Mouse (Mus musculus): Measurements from ENCODE around the gene Unc45a. TPM values are rescaled to one million over a fixed set of nuclear protein-coding genes. Genes with fewer than 3 reads are reported as not detected.

Gene Unc45a
- polyA plus RNA-seq, 1 experiment from 2014 or later, result 40.8 TPM

DNA sequence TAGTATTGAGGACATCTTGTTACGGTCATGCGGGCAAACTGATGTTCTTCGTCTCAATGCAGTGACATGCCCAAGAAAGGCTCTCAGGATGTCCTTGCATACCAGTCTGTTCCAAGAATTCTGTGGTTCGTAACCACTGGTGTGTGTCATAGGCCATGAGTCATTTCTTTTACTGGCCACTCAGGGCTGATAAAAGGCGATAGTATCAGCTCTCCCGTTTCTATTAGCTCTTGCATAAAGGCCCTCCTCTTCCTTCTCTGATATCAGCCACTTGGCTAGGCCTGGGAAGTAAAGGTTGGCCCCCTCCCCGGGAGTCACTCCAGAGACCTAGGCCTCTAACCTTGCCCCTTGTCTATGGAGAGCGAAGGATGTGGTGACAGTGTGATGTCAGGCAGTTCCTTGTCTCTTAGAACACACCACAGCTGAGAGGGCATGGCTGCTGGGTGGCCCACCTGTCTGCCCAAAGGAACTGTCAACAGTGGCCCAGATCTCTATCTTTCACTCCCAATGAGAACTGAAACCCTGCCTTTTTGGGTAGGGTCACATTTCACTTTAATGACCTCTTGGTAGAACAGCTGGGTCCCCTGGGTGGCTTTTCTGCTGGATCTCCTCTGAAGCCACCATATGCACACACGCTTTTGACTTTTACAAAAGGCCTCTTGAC, 34.7 kb upstream of the Unc45a start:
- H3K27ac ChIP-seq (ENCODE audit: low read length), result no peak overlapping the region
- no peak overlapping the region for H3K9ac ChIP-seq (ENCODE audit: low read length)
- no peak overlapping the region for H3K4me3 ChIP-seq (ENCODE audit: low read length)
- no peak for ATAC-seq (ENCODE audit: low read depth)
- 62% methylated on average over 9 of the region's 9 CpGs for WGBS
- peaks cover 2% of the 10 kb centered on the region; the same call in 1 of the 2 replicates for H3K36me3 ChIP-seq (ENCODE audit: control insufficient read depth, insufficient read depth, low read length)
- H3K9me3 ChIP-seq (ENCODE audit: control insufficient read depth, low read length), result no peaks in the 10 kb centered on the region
- H3K4me2 ChIP-seq (ENCODE audit: low read depth, low read length), result no peak overlapping the region
- no peaks in the 10 kb centered on the region for H3K27me3 ChIP-seq (ENCODE audit: control insufficient read depth, insufficient read depth, low read depth, low read length)
- H3K4me1 ChIP-seq (replicated peaks; ENCODE audit: control insufficient read depth, insufficient read depth, low read length), result 0 out of 2 replicates have a peak, but pooled peaks cover 2% of the 10 kb centered on the region

DNA sequence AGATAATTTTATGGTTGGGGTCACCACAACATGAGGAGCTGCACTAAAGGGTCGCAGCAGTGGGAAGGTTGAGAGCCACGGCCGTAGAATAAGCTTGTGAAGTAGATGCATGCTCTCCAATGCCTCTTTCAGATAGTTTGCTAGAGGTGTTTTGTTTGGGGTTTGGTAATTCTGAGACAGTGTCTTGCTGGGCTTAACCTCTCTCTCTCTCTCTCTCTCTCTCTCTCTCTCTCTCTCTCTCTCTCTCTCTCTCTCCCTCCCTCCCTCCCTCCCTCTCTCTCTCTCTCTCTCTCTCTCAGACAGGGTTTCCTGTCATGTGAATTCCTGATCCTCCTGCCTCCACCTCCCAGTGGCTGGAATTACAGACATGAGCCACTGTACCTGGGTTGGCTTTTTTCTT, 33.9 kb upstream of the Unc45a start:
- Histone ChIP-seq H3K9ac (ENCODE audit: low read length) (no peak overlapping the region), H3K36me3 (ENCODE audit: control insufficient read depth, insufficient read depth, low read length) (peaks cover 2% of the 10 kb centered on the region; the same call in 1 of the 2 replicates), H3K9me3 (ENCODE audit: control insufficient read depth, low read length) (no peaks in the 10 kb centered on the region), H3K27me3 (ENCODE audit: control insufficient read depth, insufficient read depth, low read depth, low read length) (no peaks in the 10 kb centered on the region), H3K4me2 (ENCODE audit: low read depth, low read length) (no peak overlapping the region), H3K4me3 (ENCODE audit: low read length) (no peak overlapping the region), H3K4me1 (replicated peaks; ENCODE audit: control insufficient read depth, insufficient read depth, low read length) (peaks cover 8% of the 10 kb centered on the region), H3K27ac (ENCODE audit: low read length) (no peak overlapping the region)
- no peak for ATAC-seq (ENCODE audit: low read depth)
- 93% methylated on average over 3 of the region's 3 CpGs for WGBS

DNA sequence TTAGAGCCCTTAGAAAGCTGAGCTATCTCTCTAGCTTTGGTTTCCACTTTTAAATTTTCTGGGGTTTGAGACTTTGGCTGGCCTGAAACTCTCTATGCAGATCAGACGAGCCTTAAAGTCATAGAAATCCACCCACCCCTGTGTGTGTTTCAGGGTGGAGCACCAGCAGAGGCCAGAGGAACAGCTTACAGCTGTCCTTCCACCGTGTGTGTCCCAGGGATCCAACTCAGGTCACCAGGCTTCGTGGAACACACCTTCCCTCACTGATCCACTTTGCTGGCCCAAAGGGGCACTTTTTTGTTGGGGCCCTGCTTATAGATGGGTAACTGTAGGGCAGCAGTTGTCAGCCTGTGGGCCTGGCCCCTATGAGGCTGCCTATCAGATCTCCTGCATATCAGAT, 33.5 kb upstream of the Unc45a start:
- no peak overlapping the region for H3K9ac ChIP-seq (ENCODE audit: low read length)
- no peak for ATAC-seq (ENCODE audit: low read depth)
- WGBS, result 55% methylated on average over 3 of the region's 3 CpGs
- H3K4me3 ChIP-seq (ENCODE audit: low read length), result no peak overlapping the region
- peaks cover 13% of the 10 kb centered on the region for H3K4me1 ChIP-seq (replicated peaks; ENCODE audit: control insufficient read depth, insufficient read depth, low read length)
- no peak overlapping the region for H3K4me2 ChIP-seq (ENCODE audit: low read depth, low read length)
- no peak overlapping the region for H3K27ac ChIP-seq (ENCODE audit: low read length)
- H3K36me3 ChIP-seq (ENCODE audit: control insufficient read depth, insufficient read depth, low read length), result peaks cover 2% of the 10 kb centered on the region; the same call in 1 of the 2 replicates
- H3K27me3 ChIP-seq (ENCODE audit: control insufficient read depth, insufficient read depth, low read depth, low read length), result no peaks in the 10 kb centered on the region
- no peaks in the 10 kb centered on the region for H3K9me3 ChIP-seq (ENCODE audit: control insufficient read depth, low read length)

DNA sequence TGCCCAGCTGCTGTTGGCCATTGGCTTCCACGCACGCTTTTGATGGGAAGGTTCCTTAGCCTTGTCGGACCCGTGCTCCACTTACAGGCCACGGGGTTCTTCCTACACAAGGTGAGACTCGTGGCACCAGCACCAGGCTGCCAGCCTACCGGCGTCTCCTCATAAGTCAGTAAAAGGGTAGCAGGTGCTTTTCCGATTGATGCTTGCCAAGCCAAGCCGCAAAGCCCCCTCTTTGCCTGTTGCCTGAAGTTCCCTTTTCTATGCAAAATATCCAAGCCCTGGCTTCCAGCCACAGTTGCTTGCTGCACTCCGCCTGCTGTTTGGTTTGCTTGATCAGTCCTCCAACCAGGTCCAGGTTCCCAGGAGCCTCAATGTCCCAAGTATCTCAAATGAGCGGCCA, 33.0 kb upstream of the Unc45a start:
- Histone ChIP-seq H3K4me3 (ENCODE audit: low read length) (no peak overlapping the region), H3K36me3 (ENCODE audit: control insufficient read depth, insufficient read depth, low read length) (peaks cover 2% of the 10 kb centered on the region; the same call in 1 of the 2 replicates), H3K27ac (ENCODE audit: low read length) (no peak overlapping the region), H3K27me3 (ENCODE audit: control insufficient read depth, insufficient read depth, low read depth, low read length) (no peaks in the 10 kb centered on the region), H3K4me1 (replicated peaks; ENCODE audit: control insufficient read depth, insufficient read depth, low read length) (peaks cover 17% of the 10 kb centered on the region), H3K9ac (ENCODE audit: low read length) (no peak overlapping the region), H3K9me3 (ENCODE audit: control insufficient read depth, low read length) (no peaks in the 10 kb centered on the region), H3K4me2 (ENCODE audit: low read depth, low read length) (no peak overlapping the region)
- ATAC-seq (ENCODE audit: low read depth), result no peak
- 78% methylated on average over 12 of the region's 12 CpGs for WGBS

DNA sequence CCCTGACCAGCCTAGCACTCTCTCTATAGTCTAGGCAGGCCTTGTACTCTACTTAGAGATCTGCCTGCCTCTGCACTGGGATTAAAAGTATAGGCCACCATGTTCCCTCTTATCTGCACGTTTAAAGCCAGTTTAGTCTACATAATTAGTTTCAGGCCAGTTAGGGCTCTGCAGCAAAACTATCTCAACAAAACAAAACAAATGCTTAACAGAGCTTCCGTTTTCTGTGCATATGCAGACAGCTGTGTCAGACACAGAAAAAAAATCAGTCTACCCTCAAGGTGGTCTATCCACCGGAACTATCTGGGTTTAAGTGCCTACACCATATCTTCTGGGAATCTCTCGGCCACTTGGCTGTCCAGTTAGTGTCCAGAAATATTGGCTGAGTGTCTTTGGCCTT, 32.5 kb upstream of the Unc45a start:
- WGBS, result 68% methylated on average over 4 of the region's 4 CpGs
- Histone ChIP-seq H3K4me1 (replicated peaks; ENCODE audit: control insufficient read depth, insufficient read depth, low read length) (peaks cover 22% of the 10 kb centered on the region), H3K4me3 (ENCODE audit: low read length) (no peak overlapping the region), H3K4me2 (ENCODE audit: low read depth, low read length) (no peak overlapping the region), H3K27ac (ENCODE audit: low read length) (no peak overlapping the region), H3K27me3 (ENCODE audit: control insufficient read depth, insufficient read depth, low read depth, low read length) (no peaks in the 10 kb centered on the region), H3K36me3 (ENCODE audit: control insufficient read depth, insufficient read depth, low read length) (peaks cover 3% of the 10 kb centered on the region), H3K9ac (ENCODE audit: low read length) (no peak overlapping the region), H3K9me3 (ENCODE audit: control insufficient read depth, low read length) (no peaks in the 10 kb centered on the region)
- ATAC-seq (ENCODE audit: low read depth), result no peak

DNA sequence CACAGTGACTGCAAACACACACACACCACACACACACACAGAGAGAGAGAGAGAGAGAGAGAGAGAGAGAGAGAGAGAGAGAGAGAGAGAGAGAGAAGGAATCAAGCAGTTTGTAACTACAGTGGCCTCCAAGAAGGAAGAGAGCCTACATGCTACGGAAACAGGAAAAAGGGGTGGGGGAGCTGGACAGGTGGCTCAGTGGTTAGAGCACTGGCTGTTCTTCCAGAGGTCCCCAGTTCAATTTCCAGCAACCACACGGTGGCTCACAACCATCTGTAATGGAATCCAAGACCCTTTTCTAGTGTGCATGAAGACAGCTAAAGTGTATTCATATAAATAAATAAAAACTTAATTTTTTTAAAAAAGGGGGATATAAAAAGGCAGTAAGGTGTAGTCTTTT, 31.9 kb upstream of the Unc45a start:
- H3K4me1 ChIP-seq (replicated peaks; ENCODE audit: control insufficient read depth, insufficient read depth, low read length), result peaks cover 22% of the 10 kb centered on the region
- WGBS, result 42% methylated on average over 2 of the region's 2 CpGs
- H3K9ac ChIP-seq (ENCODE audit: low read length), result no peak overlapping the region
- H3K27me3 ChIP-seq (ENCODE audit: control insufficient read depth, insufficient read depth, low read depth, low read length), result no peaks in the 10 kb centered on the region
- peaks cover 10% of the 10 kb centered on the region for H3K36me3 ChIP-seq (ENCODE audit: control insufficient read depth, insufficient read depth, low read length)
- H3K4me2 ChIP-seq (ENCODE audit: low read depth, low read length), result no peak overlapping the region
- ATAC-seq (ENCODE audit: low read depth), result no peak
- no peaks in the 10 kb centered on the region for H3K9me3 ChIP-seq (ENCODE audit: control insufficient read depth, low read length)
- H3K4me3 ChIP-seq (ENCODE audit: low read length), result no peak overlapping the region
- no peak overlapping the region for H3K27ac ChIP-seq (ENCODE audit: low read length)

DNA sequence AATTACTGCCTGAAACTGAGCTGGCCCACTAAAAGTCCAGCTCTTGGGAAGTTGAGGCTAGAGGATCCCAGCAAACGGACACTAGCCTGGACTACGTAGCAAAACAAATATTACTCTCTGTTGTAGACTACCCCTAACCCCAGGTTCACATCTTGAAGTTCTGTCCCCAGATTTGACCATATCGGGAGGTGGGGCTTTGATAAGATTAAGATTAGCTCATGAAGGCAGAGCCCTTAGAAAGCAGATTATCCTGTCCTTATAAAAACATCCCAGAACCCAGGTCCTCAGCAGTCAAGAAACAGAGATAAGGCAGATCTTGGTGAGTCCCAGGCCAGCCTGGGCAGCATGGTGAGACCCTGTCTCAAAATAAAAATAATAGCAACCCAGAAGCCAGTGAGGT, 31.4 kb upstream of the Unc45a start:
- Histone ChIP-seq H3K4me1 (replicated peaks; ENCODE audit: control insufficient read depth, insufficient read depth, low read length) (peaks cover 21% of the 10 kb centered on the region), H3K9ac (ENCODE audit: low read length) (no peak overlapping the region), H3K4me2 (ENCODE audit: low read depth, low read length) (no peak overlapping the region), H3K27me3 (ENCODE audit: control insufficient read depth, insufficient read depth, low read depth, low read length) (no peaks in the 10 kb centered on the region), H3K4me3 (ENCODE audit: low read length) (no peak overlapping the region), H3K36me3 (ENCODE audit: control insufficient read depth, insufficient read depth, low read length) (peaks cover 15% of the 10 kb centered on the region), H3K9me3 (ENCODE audit: control insufficient read depth, low read length) (no peaks in the 10 kb centered on the region), H3K27ac (ENCODE audit: low read length) (no peak overlapping the region)
- ATAC-seq (ENCODE audit: low read depth), result no peak
- WGBS, result 71% methylated on average over 3 of the region's 3 CpGs

DNA sequence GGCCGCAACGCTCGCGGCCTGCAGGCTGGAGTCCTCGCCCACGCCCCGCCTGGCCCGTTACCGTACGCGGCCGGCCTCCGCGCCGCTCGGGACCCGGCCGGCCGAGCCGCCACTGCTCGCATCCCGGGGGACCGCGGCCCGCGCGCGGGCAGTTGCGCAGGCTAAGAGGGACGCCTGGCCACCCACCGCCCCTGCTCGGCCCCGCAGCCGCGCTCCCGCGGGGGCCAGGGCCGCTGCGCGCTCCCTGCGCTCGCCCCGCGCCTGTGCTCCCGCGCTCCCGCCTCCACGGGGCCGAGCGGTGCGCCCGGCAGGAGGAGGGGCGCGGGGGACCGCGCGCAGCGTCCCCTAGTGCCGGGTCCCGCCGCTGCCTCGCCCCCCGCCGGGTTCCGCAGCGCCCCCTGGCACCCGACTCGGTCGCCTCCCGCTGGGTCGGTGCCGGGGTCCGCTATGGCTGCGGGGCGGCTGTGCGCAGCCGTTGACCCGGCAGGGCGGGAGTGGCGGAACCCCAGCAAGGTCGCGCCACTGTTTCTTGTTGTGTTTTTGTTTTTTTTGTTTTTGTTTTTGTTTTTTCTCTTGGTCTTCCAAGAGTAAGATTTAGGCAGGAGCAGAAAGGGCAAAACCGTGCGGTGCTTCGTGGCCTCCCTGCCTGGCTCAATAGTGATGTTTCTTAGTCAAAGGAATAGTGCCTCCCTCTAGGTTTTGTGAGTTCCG, 30.4 kb upstream of the Unc45a start, which contains the start of gene Man2a2:
Gene Man2a2, minus strand, starts transcription at position 335 of the 711 bp plus-strand sequence.
- peak; percentile 85 for ATAC-seq (ENCODE audit: low read depth)

DNA sequence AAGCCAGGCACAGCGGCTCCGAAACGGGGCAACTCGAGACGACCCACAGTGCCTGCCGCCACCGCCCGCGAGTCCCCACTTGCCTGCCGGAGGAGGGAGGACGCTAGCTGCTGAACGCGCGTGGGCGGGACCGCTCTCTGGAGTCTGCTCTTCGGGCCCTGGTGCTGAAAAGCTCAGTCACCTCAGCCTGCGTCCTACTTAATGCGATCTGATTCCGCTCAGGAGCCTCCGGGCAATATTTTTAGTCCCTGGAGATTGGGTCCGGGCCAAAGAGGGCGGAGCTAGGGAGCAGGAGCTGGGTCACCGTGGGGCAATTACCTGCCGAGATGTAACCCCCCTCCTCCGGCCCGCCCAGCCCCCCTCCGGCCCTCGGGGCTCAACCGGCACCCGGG, 29.8 kb upstream of the Unc45a start:
- Histone ChIP-seq H3K4me2 (ENCODE audit: low read depth, low read length) (peak overlapping the region; percentile 78), H3K9ac (ENCODE audit: low read length) (peak overlapping the region; percentile 86), H3K9me3 (ENCODE audit: control insufficient read depth, low read length) (no peaks in the 10 kb centered on the region), H3K4me3 (ENCODE audit: low read length) (peak overlapping the region; percentile 80), H3K4me1 (replicated peaks; ENCODE audit: control insufficient read depth, insufficient read depth, low read length) (peaks cover 21% of the 10 kb centered on the region), H3K27ac (ENCODE audit: low read length) (peak overlapping the region; percentile 91), H3K36me3 (ENCODE audit: control insufficient read depth, insufficient read depth, low read length) (peaks cover 22% of the 10 kb centered on the region), H3K27me3 (ENCODE audit: control insufficient read depth, insufficient read depth, low read depth, low read length) (no peaks in the 10 kb centered on the region)
- peak; percentile 56 for ATAC-seq (ENCODE audit: low read depth)
- under 1% methylated on average over 29 of the region's 31 CpGs for WGBS

More for the DNA sequence above, 30.4 kb upstream of the Unc45a start, which contains the start of gene Man2a2:
- Histone ChIP-seq H3K27me3 (ENCODE audit: control insufficient read depth, insufficient read depth, low read depth, low read length) (no peaks in the 10 kb centered on the region), H3K9ac (ENCODE audit: low read length) (peak within 1 kb of the TSS; percentile 86), H3K4me2 (ENCODE audit: low read depth, low read length) (peak within 1 kb of the TSS; percentile 78), H3K4me1 (replicated peaks; ENCODE audit: control insufficient read depth, insufficient read depth, low read length) (peaks cover 21% of the 10 kb centered on the region), H3K27ac (ENCODE audit: low read length) (peak within 1 kb of the TSS; percentile 91), H3K36me3 (ENCODE audit: control insufficient read depth, insufficient read depth, low read length) (peaks cover 22% of the 10 kb centered on the region), H3K9me3 (ENCODE audit: control insufficient read depth, low read length) (no peaks in the 10 kb centered on the region), H3K4me3 (ENCODE audit: low read length) (peak within 1 kb of the TSS; percentile 80)
- WGBS, result under 1% methylated on average over 48 of the region's 86 CpGs

All from lung, embryonic 16.5 days (tissue).